Mouse (Mus musculus) E14TG2a.4 (cell line): ENCODE data around the gene Clptm1.

Source experiments
- CTCF ChIP-seq: conservative IDR thresholded peaks from 2 replicates; pipeline ENCODE4 v1.5.1; 2014; ENCODE audit warnings: low read length
- POU5F1 ChIP-seq: IDR thresholded peaks from 2 replicates; pipeline ENCODE4 v1.6.1; 2014; ENCODE audit warnings: low read length, borderline replicate concordance

DNA sequence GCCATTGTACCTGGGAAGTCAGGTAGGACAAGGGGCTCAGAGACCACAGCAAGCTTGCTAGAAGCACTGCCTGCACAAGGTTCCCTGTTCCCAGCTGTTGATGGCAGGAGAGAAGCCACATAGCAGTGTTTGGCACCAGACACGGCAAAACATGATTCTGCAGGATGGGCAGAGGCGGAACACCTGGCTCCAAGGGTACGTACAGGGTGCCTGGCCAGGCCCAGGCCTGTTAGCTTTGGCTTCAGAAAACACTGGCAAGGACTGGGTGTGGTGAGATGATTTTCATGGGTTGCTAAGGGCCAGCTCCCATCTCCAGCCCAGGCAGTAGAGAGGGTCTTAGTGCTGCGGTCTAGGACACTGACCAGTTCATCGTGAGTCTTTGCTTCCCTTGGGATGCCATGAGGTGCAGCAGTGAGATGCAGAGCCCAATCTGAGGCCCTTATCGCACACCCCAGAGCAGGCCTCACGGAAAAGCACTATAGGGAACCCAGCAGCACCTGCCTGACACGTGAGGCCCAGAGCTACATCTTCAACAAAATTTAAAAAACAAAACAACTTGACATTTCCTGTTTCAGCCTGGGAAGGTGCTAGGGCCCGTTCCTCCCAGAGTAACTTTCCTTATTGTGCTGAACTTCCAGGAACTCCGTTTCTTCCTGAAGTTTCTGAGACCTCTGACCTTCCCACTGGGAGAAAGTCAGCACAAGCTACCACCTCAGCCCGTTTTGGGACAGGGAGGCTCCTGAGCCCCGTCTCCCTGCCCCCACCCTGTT is 35.7 kb upstream of the Clptm1 start:
- TF ChIP-seq CTCF (no peak), POU5F1 (no peak)
